Mouse (Mus musculus) A20 (cell line): ENCODE measurements at regions not wholly inside any gene's neighbourhood (a gene's known extent, or its start where the extent isn't known, plus 50 kb on each side); places are given as distances from the start of the nearest gene placed in this dataset.
A peak's percentile ranks its signal among the peaks of the same experiment; 100 is the strongest.

Experiments
- DNase-seq: peaks from one replicate; pipeline ENCODE4 v3.0.0-alpha.2; 2011; ENCODE audit warnings: low read depth, low spot score

DNA sequence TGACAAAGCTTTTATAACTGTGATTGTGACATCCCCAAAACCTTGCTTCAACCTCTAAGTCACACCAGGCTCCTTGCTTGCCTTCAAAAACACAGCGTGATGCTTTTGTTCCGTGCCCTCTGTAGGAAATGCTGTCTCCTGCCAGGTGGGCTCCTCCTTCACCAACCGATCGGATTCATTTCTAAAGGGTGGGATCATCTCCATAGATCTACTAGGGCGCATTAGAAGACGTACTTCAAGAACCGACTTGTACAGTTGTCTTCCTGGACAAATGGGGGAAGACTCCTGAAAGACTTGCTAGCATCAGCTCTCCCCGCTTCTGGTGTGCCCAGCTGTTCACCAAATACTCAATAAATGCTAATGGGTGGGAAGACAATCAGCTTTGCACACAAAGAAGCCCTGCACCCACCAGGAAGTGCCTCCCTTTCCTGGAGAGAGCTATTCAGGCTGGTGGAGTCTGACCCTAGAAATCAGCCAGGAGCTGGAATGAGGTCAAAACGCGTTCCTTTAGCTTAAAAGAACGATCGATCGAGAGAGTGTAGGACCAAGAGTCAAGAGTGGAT is 53.0 kb downstream of the Hoxa1 start:
- no peak for DNase-seq

DNA sequence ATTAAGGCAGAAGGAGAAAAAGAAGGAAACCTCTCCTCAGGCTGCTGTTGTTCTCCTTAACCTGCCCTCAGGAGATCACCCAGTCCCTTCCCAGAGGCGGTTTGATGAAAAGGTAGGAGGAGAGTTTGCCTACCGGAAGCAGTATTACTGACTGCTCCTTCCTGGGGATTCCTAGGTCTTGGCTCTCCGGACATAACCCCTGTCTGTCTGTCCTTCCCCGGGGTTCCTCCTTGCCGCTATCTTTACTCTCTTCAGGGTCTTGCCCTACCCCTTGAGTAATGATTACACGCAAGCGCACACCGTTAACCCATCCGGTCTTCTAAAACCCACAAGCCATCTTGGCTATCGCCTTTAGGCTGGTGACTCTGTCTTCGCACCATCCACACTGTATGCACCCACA is 54.0 kb downstream of the Hoxa1 start:
- DNase-seq, result no peak

- DNase-seq, result no peak
Observed at GRCm38 (mm10) chr6:52103661-52104060, 54.5 kb downstream of the Hoxa1 start.

DNA sequence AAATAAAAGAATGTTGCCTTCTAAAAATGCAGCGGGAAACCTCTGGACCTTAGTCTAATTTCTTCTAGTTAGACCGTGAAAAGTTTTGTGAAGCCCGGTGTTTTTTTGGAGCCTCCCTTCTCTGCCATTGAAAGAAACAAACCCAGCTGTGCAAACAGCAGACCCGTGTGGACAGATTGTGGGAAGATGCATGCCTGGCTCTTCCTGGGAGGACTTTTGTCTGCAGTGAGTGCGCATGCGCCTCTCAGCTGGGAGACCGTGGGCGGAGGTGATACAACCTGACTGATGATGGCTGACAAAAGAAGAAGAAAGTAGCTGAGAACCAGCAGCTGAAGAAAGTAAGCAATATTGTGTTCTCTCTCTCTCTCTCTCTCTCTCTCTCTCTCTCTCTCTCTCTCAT is 55.4 kb downstream of the Hoxa1 start:
- DNase-seq, result no peak

DNA sequence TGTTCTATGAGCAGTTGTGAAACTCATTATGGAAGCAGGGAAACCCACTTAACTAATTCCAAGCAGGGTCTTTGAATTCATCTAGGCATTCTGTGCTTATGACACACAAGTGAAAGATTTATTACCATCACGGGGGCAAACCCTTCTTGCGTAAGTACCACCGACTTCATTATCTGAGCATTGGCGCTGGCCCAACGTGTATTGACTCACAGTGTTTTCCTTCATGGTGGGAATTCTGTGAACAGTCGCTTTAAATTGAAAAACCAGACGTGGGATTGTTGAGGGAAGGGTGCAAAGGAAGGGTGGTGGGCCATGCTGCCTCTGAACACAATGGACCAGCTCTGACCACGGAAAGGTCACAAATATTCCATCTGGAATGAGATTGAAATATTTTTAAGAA is 55.9 kb downstream of the Hoxa1 start:
- no peak for DNase-seq

- no peak for DNase-seq
Observed at GRCm38 (mm10) chr6:52101209-52101608, 56.9 kb downstream of the Hoxa1 start.

- no peak for DNase-seq
Observed at GRCm38 (mm10) chr6:52098851-52099250, 59.3 kb downstream of the Hoxa1 start.

GRCm38 (mm10) chr6:52095575-52095974 is 62.5 kb downstream of the Hoxa1 start:
- no peak for DNase-seq

DNA sequence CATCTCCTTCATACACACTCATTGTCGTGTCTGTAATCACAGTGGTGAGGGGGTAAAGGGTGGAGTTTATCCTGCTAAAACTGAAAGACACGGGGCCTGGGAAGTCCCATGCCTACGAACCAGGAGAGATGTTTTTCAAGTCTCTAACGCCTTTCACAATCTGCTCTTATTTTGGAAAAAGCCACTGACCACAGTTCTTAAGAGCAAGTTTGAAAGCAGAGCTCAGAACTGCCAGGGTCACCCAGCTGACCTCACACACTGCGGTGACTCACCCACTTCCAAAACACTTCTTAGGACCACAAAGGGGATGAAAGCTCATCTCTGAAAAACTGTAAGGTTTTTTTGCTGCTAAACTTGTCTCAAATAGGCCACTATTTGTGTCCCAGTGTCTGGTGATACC is 66.7 kb downstream of the Hoxa1 start:
- no peak for DNase-seq

DNA sequence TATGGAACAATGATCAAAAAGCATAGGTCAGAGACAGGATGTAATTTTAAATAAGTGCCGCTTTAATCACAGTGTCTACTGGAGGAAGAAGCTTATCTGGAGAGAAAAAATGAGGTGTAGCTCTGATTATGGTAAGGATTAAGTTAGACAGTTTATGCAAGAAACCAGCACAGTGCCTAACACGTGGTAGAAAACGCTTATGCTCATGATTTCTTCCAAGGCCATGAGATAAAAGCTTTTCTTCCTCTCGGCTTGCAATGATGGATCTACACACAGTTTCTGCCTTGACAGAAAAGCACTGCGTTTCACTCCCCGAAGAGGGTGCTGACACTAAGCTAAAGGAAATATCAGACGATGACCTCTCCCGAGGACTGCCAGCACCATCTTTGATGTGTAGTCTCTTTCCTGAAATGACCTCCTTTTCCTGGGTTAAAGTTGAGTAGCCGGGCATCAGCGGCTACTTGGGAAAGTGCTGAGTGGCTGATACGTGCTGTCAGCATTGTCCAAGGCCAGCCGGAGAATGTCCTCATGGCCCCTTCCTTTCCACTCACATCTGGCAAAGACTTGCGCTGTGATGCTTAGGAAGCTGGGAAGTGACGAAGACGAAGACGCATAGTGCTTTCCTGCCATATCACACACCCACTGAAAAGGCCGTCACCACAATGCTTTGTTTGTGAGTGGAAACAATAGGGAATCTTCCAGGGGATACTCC is 72.0 kb downstream of the Hoxa1 start:
- no peak for DNase-seq

GRCm38 (mm10) chr6:52084622-52085021 is 72.3 kb upstream of the Skap2 start:
- no peak for DNase-seq

GRCm38 (mm10) chr6:52079501-52079900 is 67.2 kb upstream of the Skap2 start:
- DNase-seq, result no peak

- DNase-seq, result no peak
Observed at GRCm38 (mm10) chr6:52078530-52079340, 66.4 kb upstream of the Skap2 start.

- no peak for DNase-seq
Observed at GRCm38 (mm10) chr6:52076179-52076932, 64.0 kb upstream of the Skap2 start.

- DNase-seq, result no peak
Observed at GRCm38 (mm10) chr6:52074904-52075303, 62.6 kb upstream of the Skap2 start.

- no peak for DNase-seq
Observed at GRCm38 (mm10) chr6:52067151-52067550, 54.8 kb upstream of the Skap2 start.

DNA sequence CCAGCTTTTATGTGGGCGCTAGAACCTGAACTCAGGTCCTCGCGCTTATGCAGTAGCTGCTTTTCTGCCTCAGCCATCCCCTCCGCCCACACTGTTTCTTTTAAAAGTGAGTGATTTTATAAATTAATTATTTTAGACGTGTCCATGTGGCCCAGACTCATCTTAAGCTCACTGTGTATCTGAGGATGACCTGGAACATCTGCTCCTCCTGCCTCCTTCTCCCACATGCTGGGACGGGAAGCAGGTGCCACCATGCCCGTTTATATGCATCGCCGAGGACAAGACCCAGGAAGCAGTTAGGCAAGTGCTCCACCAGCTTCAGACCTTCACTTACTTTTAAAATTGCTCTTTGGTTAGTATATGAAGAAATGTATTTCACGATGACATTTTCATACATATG is 53.3 kb upstream of the Skap2 start:
- DNase-seq, result no peak

DNA sequence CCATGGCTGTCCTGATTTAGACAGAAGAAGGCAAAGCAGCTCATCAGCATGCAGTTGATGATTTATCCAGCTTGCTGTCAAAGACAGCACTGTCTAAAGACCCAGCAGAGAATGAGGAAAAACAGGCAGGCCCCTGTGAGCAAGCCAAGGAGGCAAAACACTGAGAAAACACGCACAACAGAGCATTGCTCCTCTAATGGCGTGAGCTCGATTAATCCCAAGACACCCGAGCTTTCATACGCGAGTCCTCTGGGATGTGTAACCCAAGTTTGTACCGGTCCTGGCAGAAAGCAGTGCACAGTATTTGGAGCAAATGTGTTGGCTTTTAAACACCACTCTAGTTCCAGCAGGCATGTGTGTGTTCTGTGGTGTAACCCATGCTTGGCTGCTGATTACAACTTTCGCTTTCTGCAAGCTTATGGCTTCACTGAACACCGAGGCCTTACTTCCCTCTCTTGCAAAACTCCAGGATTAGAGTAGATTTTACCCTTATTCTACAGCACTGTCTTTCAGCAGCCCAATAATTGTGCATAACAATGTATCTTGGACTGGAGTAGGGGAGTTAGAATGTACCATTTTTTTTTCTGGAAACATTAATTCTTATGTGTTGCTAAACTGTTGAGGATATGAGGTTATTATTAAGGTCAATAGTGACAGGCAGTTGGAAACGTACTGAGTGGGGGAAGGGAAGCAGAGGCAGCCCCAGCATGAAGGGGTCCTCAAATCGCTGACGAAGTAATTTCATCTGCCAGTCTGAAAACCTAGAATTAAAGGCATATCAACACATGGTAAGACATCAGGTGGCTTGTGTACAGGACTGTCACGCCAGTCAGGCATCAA is 52.0 kb upstream of the Skap2 start:
- DNase-seq, result peak; percentile 79
